Mouse (Mus musculus) E14TG2a.4 (cell line): ENCODE data around the gene Pparg.

Source experiments
- CTCF ChIP-seq: conservative IDR thresholded peaks from 2 replicates; pipeline ENCODE4 v1.5.1; 2014; ENCODE audit warnings: low read length
- NANOG ChIP-seq: IDR thresholded peaks from 2 replicates; pipeline ENCODE4 v1.6.1; 2014; ENCODE audit warnings: borderline replicate concordance, low read length, mixed read lengths
- POU5F1 ChIP-seq: IDR thresholded peaks from 2 replicates; pipeline ENCODE4 v1.6.1; 2014; ENCODE audit warnings: low read length, borderline replicate concordance

GRCm38 (mm10) chr6:115528372-115528771 lies 167.6 kb downstream of the Pparg start:
- TF ChIP-seq CTCF = no peak
- no peak for TF ChIP-seq POU5F1
- TF ChIP-seq NANOG = no peak
